Mouse (Mus musculus): Measurements from ENCODE around the gene Bap1.

- no peak for TF ChIP-seq MAFK (IDR thresholded peaks at IDR 0.05; ENCODE audit: insufficient read depth, low read depth, low read length)
- no peak for TF ChIP-seq CHD2 (IDR thresholded peaks at IDR 0.05; ENCODE audit: low read depth, low read length)
Measured at GRCm38 (mm10) chr14:31233996-31234591, 17.2 kb upstream of the Bap1 start.
